Mouse (Mus musculus): Measurements from ENCODE around the gene Wdr63. TPM values are rescaled to one million over a fixed set of nuclear protein-coding genes. Genes with fewer than 3 reads are reported as not detected.

Gene Wdr63
- polyA plus RNA-seq, 1 experiment from 2014 or later, result 0.21 TPM

- Histone ChIP-seq H3K36me3 (ENCODE audit: insufficient read depth, low read length) (no peaks in the 10 kb centered on the region), H3K27ac (no peak overlapping the region), H3K9me3 (replicated peaks; ENCODE audit: low read length) (no peaks in the 10 kb centered on the region), H3K9ac (ENCODE audit: low read depth, low read length) (no peak overlapping the region), H3K4me2 (ENCODE audit: low read length) (no peak overlapping the region), H3K4me3 (replicated peaks; ENCODE audit: low read depth, low read length) (no peak overlapping the region), H3K27me3 (ENCODE audit: insufficient read depth, low read length) (no peaks in the 10 kb centered on the region), H3K4me1 (replicated peaks; ENCODE audit: insufficient read depth, low read length) (no peaks in the 10 kb centered on the region)
- 48% methylated on average over 4 of the region's 4 CpGs for WGBS
- DNase-seq (ENCODE audit: low spot score) (no peak), ATAC-seq (replicated peaks; ENCODE audit: low FRiP score, low read depth) (no peak)
- no peak for TF ChIP-seq CTCF (IDR thresholded peaks at IDR 0.05; ENCODE audit: low read depth)
Observed at GRCm38 (mm10) chr3:146069276-146069675, 38.7 kb downstream of the Wdr63 start.

GRCm38 (mm10) chr3:146063146-146063545 is 44.8 kb downstream of the Wdr63 start:
- DNase-seq (ENCODE audit: low spot score), result no peak

GRCm38 (mm10) chr3:146059356-146059926 is 48.5 kb downstream of the Wdr63 start:
- no peaks in the 10 kb centered on the region for H3K27me3 ChIP-seq (ENCODE audit: insufficient read depth, low read length)
- no peaks in the 10 kb centered on the region for H3K9me3 ChIP-seq (replicated peaks; ENCODE audit: low read length)
- H3K4me1 ChIP-seq (replicated peaks; ENCODE audit: insufficient read depth, low read length), result no peaks in the 10 kb centered on the region
- no peak overlapping the region for H3K4me3 ChIP-seq (replicated peaks; ENCODE audit: low read depth, low read length)
- TF ChIP-seq CTCF (IDR thresholded peaks at IDR 0.05; ENCODE audit: low read depth), result no peak
- peak overlapping the region; percentile 2; the same call in 1 of the 2 replicates for H3K4me2 ChIP-seq (ENCODE audit: low read length)
- no peak overlapping the region for H3K27ac ChIP-seq
- DNase-seq (ENCODE audit: low spot score) (no peak), ATAC-seq (replicated peaks; ENCODE audit: low FRiP score, low read depth) (no peak)
- H3K36me3 ChIP-seq (ENCODE audit: insufficient read depth, low read length), result no peaks in the 10 kb centered on the region
- H3K9ac ChIP-seq (ENCODE audit: low read depth, low read length), result no peak overlapping the region
- WGBS, result 64% methylated on average over 15 of the region's 15 CpGs

More at GRCm38 (mm10) chr3:146063146-146063545, 44.8 kb downstream of the Wdr63 start:
- no peaks in the 10 kb centered on the region for H3K9me3 ChIP-seq (replicated peaks; ENCODE audit: low read length)
- H3K27ac ChIP-seq, result no peak overlapping the region
- no peaks in the 10 kb centered on the region for H3K4me1 ChIP-seq (replicated peaks; ENCODE audit: insufficient read depth, low read length)
- no peak for ATAC-seq (replicated peaks; ENCODE audit: low FRiP score, low read depth)
- 81% methylated on average over 11 of the region's 11 CpGs for WGBS
- no peaks in the 10 kb centered on the region for H3K36me3 ChIP-seq (ENCODE audit: insufficient read depth, low read length)
- no peak overlapping the region for H3K4me2 ChIP-seq (ENCODE audit: low read length)
- no peak overlapping the region for H3K9ac ChIP-seq (ENCODE audit: low read depth, low read length)
- TF ChIP-seq CTCF (IDR thresholded peaks at IDR 0.05; ENCODE audit: low read depth), result no peak
- H3K27me3 ChIP-seq (ENCODE audit: insufficient read depth, low read length), result no peaks in the 10 kb centered on the region
- no peak overlapping the region for H3K4me3 ChIP-seq (replicated peaks; ENCODE audit: low read depth, low read length)

- H3K4me3 ChIP-seq (replicated peaks; ENCODE audit: low read depth, low read length), result no peak overlapping the region
- no peak for ATAC-seq (replicated peaks; ENCODE audit: low FRiP score, low read depth)
- peak; percentile 85 for TF ChIP-seq CTCF (IDR thresholded peaks at IDR 0.05; ENCODE audit: low read depth)
Observed at GRCm38 (mm10) chr3:146058263-146058662, 49.7 kb downstream of the Wdr63 start.

GRCm38 (mm10) chr3:146057131-146057530 is 50.8 kb downstream of the Wdr63 start:
- no peaks in the 10 kb centered on the region for H3K4me1 ChIP-seq (replicated peaks; ENCODE audit: insufficient read depth, low read length)
- H3K27me3 ChIP-seq (ENCODE audit: insufficient read depth, low read length), result no peaks in the 10 kb centered on the region
- H3K27ac ChIP-seq, result no peak overlapping the region
- WGBS, result 64% methylated on average over 7 of the region's 7 CpGs
- ATAC-seq (replicated peaks; ENCODE audit: low FRiP score, low read depth), result no peak
- H3K9ac ChIP-seq (ENCODE audit: low read depth, low read length), result no peak overlapping the region
- H3K36me3 ChIP-seq (ENCODE audit: insufficient read depth, low read length), result no peaks in the 10 kb centered on the region
- no peak for TF ChIP-seq CTCF (IDR thresholded peaks at IDR 0.05; ENCODE audit: low read depth)
- DNase-seq (ENCODE audit: low spot score), result no peak
- no peak overlapping the region for H3K4me3 ChIP-seq (replicated peaks; ENCODE audit: low read depth, low read length)
- no peak overlapping the region for H3K4me2 ChIP-seq (ENCODE audit: low read length)
- no peaks in the 10 kb centered on the region for H3K9me3 ChIP-seq (replicated peaks; ENCODE audit: low read length)

More at GRCm38 (mm10) chr3:146058263-146058662, 49.7 kb downstream of the Wdr63 start:
- WGBS, result 18% methylated on average over 4 of the region's 4 CpGs
- H3K4me2 ChIP-seq (ENCODE audit: low read length), result no peak overlapping the region
- H3K27me3 ChIP-seq (ENCODE audit: insufficient read depth, low read length), result no peaks in the 10 kb centered on the region
- no peak overlapping the region for H3K27ac ChIP-seq
- DNase-seq (ENCODE audit: low spot score), result peak; percentile 68
- H3K4me1 ChIP-seq (replicated peaks; ENCODE audit: insufficient read depth, low read length), result no peaks in the 10 kb centered on the region
- no peaks in the 10 kb centered on the region for H3K9me3 ChIP-seq (replicated peaks; ENCODE audit: low read length)
- no peaks in the 10 kb centered on the region for H3K36me3 ChIP-seq (ENCODE audit: insufficient read depth, low read length)
- no peak overlapping the region for H3K9ac ChIP-seq (ENCODE audit: low read depth, low read length)

GRCm38 (mm10) chr3:146053873-146054272 is 54.1 kb downstream of the Wdr63 start:
- Histone ChIP-seq H3K4me2 (ENCODE audit: low read length) (no peak overlapping the region), H3K36me3 (ENCODE audit: insufficient read depth, low read length) (no peaks in the 10 kb centered on the region)
- 79% methylated on average over 2 of the region's 2 CpGs for whole genome bisulfite sequencing

More at GRCm38 (mm10) chr3:146053873-146054272, 54.1 kb downstream of the Wdr63 start:
- no peak for TF ChIP-seq CTCF (IDR thresholded peaks at IDR 0.05; ENCODE audit: low read depth)
- H3K27ac ChIP-seq, result no peak overlapping the region
- H3K9me3 ChIP-seq (replicated peaks; ENCODE audit: low read length), result no peaks in the 10 kb centered on the region
- no peak for ATAC-seq (replicated peaks; ENCODE audit: low FRiP score, low read depth)
- no peaks in the 10 kb centered on the region for H3K4me1 ChIP-seq (replicated peaks; ENCODE audit: insufficient read depth, low read length)
- no peak for DNase-seq (ENCODE audit: low spot score)
- no peak overlapping the region for H3K9ac ChIP-seq (ENCODE audit: low read depth, low read length)
- no peaks in the 10 kb centered on the region for H3K27me3 ChIP-seq (ENCODE audit: insufficient read depth, low read length)
- no peak overlapping the region for H3K4me3 ChIP-seq (replicated peaks; ENCODE audit: low read depth, low read length)
